Mouse (Mus musculus) adrenal gland, postnatal 10 days (tissue): ENCODE results near the gene Tcf7. TPM values are rescaled to one million over a fixed set of nuclear protein-coding genes. Genes with fewer than 3 reads are reported as not detected.

ENCODE experiments used
- DNase-seq: peaks from one replicate; pipeline ENCODE4 v3.0.0; 2021; ENCODE audit warnings: mixed read lengths
- long read RNA-seq, 2 experiments: library from polyadenylated mRNA; stranded (forward); transcript quantifications; one replicate each; pipeline ENCODE4 v2.0.0; 2021
- total RNA-seq, 2 experiments: library from RNA; stranded (reverse); gene quantifications; 2 replicates each; pipeline ENCODE4 v1.2.3; 2021

Tcf7 gene
- total RNA-seq = 10 to 100 TPM; 41.7 to 42.2 TPM
- long read RNA-seq, experiment 1, partial matches to known transcripts = 3 of 13 reads
- long read RNA-seq, experiment 1, other reads (novel, unspliced or antisense) = 10 of 13 reads
- long read RNA-seq, experiment 2, partial matches to known transcripts = 2 of 24 reads
- long read RNA-seq, experiment 2, other reads (novel, unspliced or antisense) = 21 of 24 reads

- peak; percentile 90 for DNase-seq
Observed at GRCm38 (mm10) chr11:52282774-52283595, at the start of gene Tcf7. Gene Tcf7, minus strand, starts transcription at chr11:52283014.

GRCm38 (mm10) chr11:52327313-52327712, 44.5 kb upstream of the Tcf7 start:
- DNase-seq = no peak

- DNase-seq = no peak
Observed at GRCm38 (mm10) chr11:52324442-52325367, 41.9 kb upstream of the Tcf7 start.

GRCm38 (mm10) chr11:52321540-52321939, 38.7 kb upstream of the Tcf7 start:
- DNase-seq = no peak

GRCm38 (mm10) chr11:52320529-52320928, 37.7 kb upstream of the Tcf7 start:
- DNase-seq = no peak

GRCm38 (mm10) chr11:52319664-52320063, 36.9 kb upstream of the Tcf7 start:
- no peak for DNase-seq

- no peak for DNase-seq
Observed at GRCm38 (mm10) chr11:52318445-52318844, 35.6 kb upstream of the Tcf7 start.

GRCm38 (mm10) chr11:52314102-52314793, 31.4 kb upstream of the Tcf7 start:
- DNase-seq = no peak

GRCm38 (mm10) chr11:52310709-52311108, 27.9 kb upstream of the Tcf7 start:
- no peak for DNase-seq

GRCm38 (mm10) chr11:52309487-52309886, 26.7 kb upstream of the Tcf7 start:
- DNase-seq = no peak

- DNase-seq = peak; percentile 25
Observed at GRCm38 (mm10) chr11:52306431-52306830, 23.6 kb upstream of the Tcf7 start.

GRCm38 (mm10) chr11:52305266-52305665, 22.5 kb upstream of the Tcf7 start:
- no peak for DNase-seq

- DNase-seq = no peak
Observed at GRCm38 (mm10) chr11:52302668-52303067, 19.9 kb upstream of the Tcf7 start.

- DNase-seq = no peak
Observed at GRCm38 (mm10) chr11:52299687-52300086, 16.9 kb upstream of the Tcf7 start.

- DNase-seq = no peak
Observed at GRCm38 (mm10) chr11:52298955-52299354, 16.1 kb upstream of the Tcf7 start.

- peak; percentile 91 for DNase-seq
Observed at GRCm38 (mm10) chr11:52297352-52297751, 14.5 kb upstream of the Tcf7 start.

GRCm38 (mm10) chr11:52294103-52294502, 11.3 kb upstream of the Tcf7 start:
- DNase-seq = no peak

GRCm38 (mm10) chr11:52292894-52293293, 10.1 kb upstream of the Tcf7 start:
- DNase-seq = no peak

GRCm38 (mm10) chr11:52292346-52292745, 9.5 kb upstream of the Tcf7 start:
- no peak for DNase-seq

GRCm38 (mm10) chr11:52286958-52287305, 4.1 kb upstream of the Tcf7 start:
- DNase-seq = no peak

- DNase-seq = no peak
Observed at GRCm38 (mm10) chr11:52286301-52286957, 3.6 kb upstream of the Tcf7 start.
